Mouse (Mus musculus) intestine, embryonic 15.5 days (tissue): ENCODE data around the gene Emid1. TPM values are rescaled to one million over a fixed set of nuclear protein-coding genes. Genes with fewer than 3 reads are reported as not detected.

Experiments used
- ATAC-seq: fragments of 200-750 bp; cut with Nextera tagmentation; 2 replicates; pipeline ENCODE4 v1.8.0; 2017; ENCODE audit warnings: moderate TSS enrichment, moderate library complexity
- H3K27ac ChIP-seq: fragments of 300-500 bp; sonication (generic); 2 replicates; pipeline ENCODE4 v1.5.1; 2015; ENCODE audit warnings: mild to moderate bottlenecking, inconsistent platforms
- H3K27me3 ChIP-seq: fragments of 300-500 bp; sonication (generic); replicated peaks from 2 replicates; pipeline ENCODE4 v1.6.1; 2015; ENCODE audit warnings: inconsistent platforms
- H3K36me3 ChIP-seq: fragments of 300-500 bp; sonication (generic); 2 replicates; pipeline ENCODE4 v1.6.1; 2015; ENCODE audit warnings: inconsistent platforms
- H3K4me1 ChIP-seq: fragments of 300-500 bp; sonication (generic); replicated peaks from 2 replicates; pipeline ENCODE4 v1.6.1; 2015; ENCODE audit warnings: inconsistent platforms
- H3K4me2 ChIP-seq: fragments of 300-500 bp; sonication (generic); replicated peaks from 2 replicates; pipeline ENCODE4 v1.6.1; 2015; ENCODE audit warnings: mild to moderate bottlenecking, inconsistent platforms
- H3K4me3 ChIP-seq: fragments of 300-500 bp; sonication (generic); replicated peaks from 2 replicates; pipeline ENCODE4 v1.5.1; 2015; ENCODE audit warnings: inconsistent platforms
- H3K9ac ChIP-seq: fragments of 300-500 bp; sonication (generic); 2 replicates; pipeline ENCODE4 v1.6.1; 2015; ENCODE audit warnings: inconsistent platforms
- H3K9me3 ChIP-seq: fragments of 300-500 bp; sonication (generic); 2 replicates; pipeline ENCODE4 v1.6.1; 2016; ENCODE audit warnings: inconsistent platforms
- WGBS: fragments of 180-500 bp; shearing (Covaris S2); methylation state at CpG from one replicate; pipeline ENCODE4 v1.1.7; 2015; 5-methylcytosine and 5-hydroxymethylcytosine counted together
- polyA plus RNA-seq: library from polyadenylated mRNA; unstranded; fragments of >200 nt; fragmentation: Nextera tagmentation; extraction: Ambion mirVana; gene quantifications from 2 replicates; pipeline ENCODE4 v1.2.1, GENCODE M21; 2015

Gene Emid1
- 94.4 and 105 TPM in 2 replicates for polyA plus RNA-seq

DNA sequence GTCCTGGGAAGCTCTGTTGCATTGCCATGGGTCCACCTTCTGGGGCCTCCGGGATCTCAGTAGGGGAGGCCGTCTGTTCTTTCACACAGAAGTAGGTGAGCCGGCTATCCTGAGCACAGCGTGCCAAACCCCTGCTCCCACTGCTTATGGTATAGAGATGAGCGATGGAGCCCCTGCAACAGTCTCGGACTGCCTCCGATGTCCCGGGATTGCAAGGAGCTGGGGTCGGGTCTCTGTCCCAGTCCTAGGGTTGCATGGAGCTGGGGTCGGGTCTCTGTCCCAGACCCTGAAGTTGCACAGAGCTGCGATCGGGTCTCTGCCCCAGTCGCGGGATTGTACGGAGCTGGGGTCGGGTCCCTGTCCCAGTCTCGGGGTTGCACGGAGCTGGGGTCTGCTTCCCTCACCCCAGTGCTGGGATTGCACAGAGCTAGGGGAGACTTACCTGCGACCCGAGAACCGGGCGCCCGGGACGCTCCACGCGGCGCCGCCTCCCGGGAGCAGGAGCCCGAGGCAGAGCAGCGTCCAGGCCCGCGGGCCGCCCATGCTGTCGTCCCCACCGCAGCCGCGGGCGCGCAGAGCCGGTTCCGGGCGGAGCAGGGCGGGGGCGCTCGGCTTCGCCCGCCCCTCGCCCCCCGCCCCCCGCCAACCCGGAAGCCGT is at the start of gene Emid1:
Gene Emid1, minus strand, starts transcription at position 578 of the 658 bp plus-strand sequence.
- peak within 1 kb of the TSS; percentile 54 for H3K27ac ChIP-seq
- H3K4me1 ChIP-seq: peaks cover 44% of the 10 kb centered on the region
- ATAC-seq: peak; percentile 46
- under 1% methylated on average over 53 of the region's 53 CpGs for WGBS
- no peaks in the 10 kb centered on the region for H3K9me3 ChIP-seq
- H3K9ac ChIP-seq: peak within 1 kb of the TSS; percentile 81
- H3K4me2 ChIP-seq: peak within 1 kb of the TSS; percentile 93
- no peaks in the 10 kb centered on the region for H3K27me3 ChIP-seq
- peak within 1 kb of the TSS; percentile 60 for H3K4me3 ChIP-seq
- H3K36me3 ChIP-seq: no peaks in the 10 kb centered on the region

DNA sequence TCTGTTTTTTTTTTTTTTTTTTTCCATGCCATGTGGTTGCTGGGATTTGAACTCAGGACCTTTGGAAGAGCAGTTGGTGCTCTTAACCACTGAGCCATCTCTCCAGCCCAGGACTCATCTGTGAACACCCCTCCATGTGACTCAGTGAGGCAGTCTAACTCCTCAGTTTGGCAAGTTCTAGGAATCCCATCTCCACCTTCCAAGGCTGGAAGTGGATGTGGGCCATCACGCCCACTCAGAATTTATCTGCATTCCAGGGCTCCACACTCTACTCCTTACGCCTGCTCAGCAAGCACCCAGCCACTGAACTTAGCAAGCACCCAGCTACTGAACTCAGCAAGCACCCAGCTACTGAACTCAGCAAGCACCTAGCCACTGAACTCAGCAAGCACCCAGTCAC is 47.8 kb upstream of the Emid1 start:
- Histone ChIP-seq H3K4me3 (no peak overlapping the region), H3K36me3 (0 out of 2 replicates have a peak, but pooled peaks cover 4% of the 10 kb centered on the region)
- no peak for ATAC-seq

DNA sequence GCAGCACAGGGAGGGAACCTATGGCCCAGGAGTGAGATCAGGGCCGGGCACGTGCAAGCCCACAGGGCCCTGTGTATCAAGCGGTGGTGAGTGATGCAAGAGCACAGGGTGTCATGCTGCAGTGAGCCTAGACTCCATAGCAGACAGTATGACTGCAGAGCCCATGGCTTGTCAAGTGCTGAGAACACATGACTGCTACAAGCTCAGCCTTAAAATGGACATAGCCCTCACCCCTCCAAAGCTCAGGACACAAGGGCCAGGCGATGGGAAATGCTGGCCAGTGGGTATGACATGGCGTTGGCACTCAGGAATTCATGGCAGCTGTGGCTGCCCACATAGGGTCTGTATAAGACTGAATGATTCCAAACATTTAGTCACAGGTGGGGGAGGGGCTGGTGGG is 45.0 kb upstream of the Emid1 start:
- Histone ChIP-seq H3K36me3 (peaks cover 10% of the 10 kb centered on the region; the same call in 1 of the 2 replicates), H3K27ac (no peak overlapping the region), H3K27me3 (no peaks in the 10 kb centered on the region), H3K4me3 (no peak overlapping the region), H3K4me2 (no peak overlapping the region), H3K9me3 (no peaks in the 10 kb centered on the region), H3K4me1 (peaks cover 7% of the 10 kb centered on the region), H3K9ac (no peak overlapping the region)
- 86% methylated on average over 5 of the region's 5 CpGs for WGBS
- no peak for ATAC-seq

More for the DNA sequence above, 47.8 kb upstream of the Emid1 start:
- no peaks in the 10 kb centered on the region for H3K4me1 ChIP-seq
- no peaks in the 10 kb centered on the region for H3K9me3 ChIP-seq
- H3K4me2 ChIP-seq: no peak overlapping the region
- no peaks in the 10 kb centered on the region for H3K27me3 ChIP-seq
- 76% methylated on average over 2 of the region's 2 CpGs for WGBS
- no peak overlapping the region for H3K9ac ChIP-seq
- H3K27ac ChIP-seq: no peak overlapping the region

DNA sequence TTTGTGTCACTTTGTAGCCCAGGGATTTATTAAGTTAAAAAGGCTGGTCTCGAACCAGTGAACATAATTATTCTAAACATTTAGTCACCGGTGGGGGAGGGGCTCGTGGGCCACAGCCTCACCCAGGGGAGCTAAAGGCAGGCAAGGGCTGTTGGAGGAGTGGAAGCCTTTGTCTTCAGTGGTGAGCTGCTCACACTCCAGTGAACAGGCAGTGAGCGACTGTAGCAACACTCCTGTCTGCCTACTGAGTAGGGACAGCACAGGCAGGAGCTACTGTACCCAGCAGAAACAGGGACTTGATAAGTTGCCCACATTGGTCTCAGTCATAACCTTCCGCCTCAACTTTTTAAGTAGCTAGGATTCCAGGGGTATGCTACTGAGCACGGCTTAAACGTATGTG is 44.5 kb upstream of the Emid1 start:
- H3K4me1 ChIP-seq: peaks cover 10% of the 10 kb centered on the region
- peaks cover 10% of the 10 kb centered on the region; the same call in 1 of the 2 replicates for H3K36me3 ChIP-seq
- H3K9ac ChIP-seq: no peak overlapping the region
- no peak overlapping the region for H3K27ac ChIP-seq
- H3K9me3 ChIP-seq: no peaks in the 10 kb centered on the region
- ATAC-seq: no peak
- WGBS: 72% methylated on average over 7 of the region's 7 CpGs
- no peak overlapping the region for H3K4me2 ChIP-seq
- no peak overlapping the region for H3K4me3 ChIP-seq
- H3K27me3 ChIP-seq: no peaks in the 10 kb centered on the region

DNA sequence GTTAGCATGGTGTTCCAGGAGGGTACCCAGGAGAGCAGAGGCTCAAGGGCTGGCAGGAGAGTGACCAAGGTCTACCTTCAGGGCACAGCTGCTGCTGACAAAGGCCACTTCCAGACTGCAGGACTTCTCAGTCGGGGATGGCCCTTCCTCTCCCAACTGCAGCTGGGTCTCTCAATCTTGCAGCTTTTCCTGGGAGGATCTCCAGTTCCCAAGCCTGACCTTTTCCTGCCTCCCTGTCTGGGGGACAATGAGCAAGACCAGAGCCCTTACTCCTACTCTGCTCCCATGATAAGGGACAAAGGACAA is 41.5 kb upstream of the Emid1 start:
- WGBS: 43% methylated on average over 1 of the region's 1 CpGs
- H3K9me3 ChIP-seq: no peaks in the 10 kb centered on the region
- H3K36me3 ChIP-seq: peaks cover 6% of the 10 kb centered on the region; the same call in 1 of the 2 replicates

DNA sequence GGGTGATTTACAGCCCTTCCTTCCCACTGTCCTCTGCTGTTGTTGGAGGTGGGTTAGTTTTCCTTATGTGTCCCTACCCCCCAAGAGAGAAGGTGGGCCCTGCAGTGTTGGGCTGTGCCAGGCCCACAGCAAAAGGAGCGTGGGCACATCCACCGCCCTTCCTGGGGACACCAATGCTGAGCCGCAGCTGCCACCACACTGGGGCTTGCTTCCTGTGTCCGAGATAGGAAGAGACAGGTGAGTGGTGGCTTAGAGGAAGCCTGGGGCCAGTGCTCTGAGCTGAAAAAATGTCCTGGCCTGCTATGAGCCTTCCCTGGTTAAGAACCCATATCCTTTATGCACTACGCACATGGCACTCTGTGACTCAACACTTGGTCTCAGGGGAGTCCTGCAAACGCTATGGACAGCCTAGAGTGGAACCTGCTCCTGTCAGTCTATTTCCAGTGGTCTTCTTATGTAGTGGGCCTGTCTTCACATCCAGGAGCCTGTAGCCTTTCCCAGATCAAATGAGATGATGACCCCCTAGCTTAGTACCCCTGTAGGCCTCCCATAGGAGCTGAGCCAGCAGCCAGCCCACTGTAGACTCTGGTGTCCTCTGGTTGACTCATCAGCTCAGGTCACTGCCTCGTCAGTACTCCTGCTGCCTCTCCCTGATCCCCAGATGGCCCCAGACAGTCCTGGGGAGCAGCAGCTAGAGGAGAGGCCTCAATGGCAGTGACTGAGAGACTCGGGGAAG is 41.0 kb upstream of the Emid1 start:
- Histone ChIP-seq H3K27me3 (no peaks in the 10 kb centered on the region), H3K4me1 (peaks cover 10% of the 10 kb centered on the region), H3K9me3 (no peaks in the 10 kb centered on the region), H3K9ac (no peak overlapping the region), H3K4me3 (no peak overlapping the region), H3K4me2 (no peak overlapping the region), H3K27ac (no peak overlapping the region), H3K36me3 (peaks cover 6% of the 10 kb centered on the region; the same call in 1 of the 2 replicates)
- no peak for ATAC-seq
- 78% methylated on average over 8 of the region's 8 CpGs for WGBS

More for the DNA sequence above, 41.5 kb upstream of the Emid1 start:
- Histone ChIP-seq H3K27ac (no peak overlapping the region), H3K4me3 (no peak overlapping the region), H3K9ac (no peak overlapping the region), H3K27me3 (no peaks in the 10 kb centered on the region), H3K4me2 (no peak overlapping the region), H3K4me1 (peaks cover 10% of the 10 kb centered on the region)
- ATAC-seq: no peak

DNA sequence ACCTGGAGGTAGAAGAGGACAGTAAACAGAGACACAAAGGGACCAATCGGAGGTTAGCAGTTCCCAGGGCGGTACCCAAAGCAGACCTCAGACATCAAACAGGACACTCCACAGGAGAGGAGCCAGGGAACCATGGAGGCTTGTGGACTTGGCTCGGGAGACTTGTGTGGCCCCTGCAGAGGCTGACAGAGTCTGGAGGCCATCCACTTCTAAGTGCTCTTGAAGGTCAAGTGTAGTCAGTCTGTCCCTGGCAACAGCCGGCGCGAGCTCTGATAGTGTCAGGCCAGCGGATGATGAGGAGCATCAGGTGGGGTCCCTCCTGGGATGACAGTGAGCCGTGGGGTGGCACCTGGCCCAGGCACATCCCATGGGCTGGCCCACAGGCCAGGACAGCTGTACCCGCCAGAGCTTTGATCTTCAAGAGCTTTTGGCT is 40.0 kb upstream of the Emid1 start:
- 39% methylated on average over 9 of the region's 9 CpGs for WGBS
- H3K4me3 ChIP-seq: no peak overlapping the region
- H3K36me3 ChIP-seq: peaks cover 6% of the 10 kb centered on the region; the same call in 1 of the 2 replicates
- H3K27ac ChIP-seq: no peak overlapping the region
- H3K4me2 ChIP-seq: no peak overlapping the region
- no peaks in the 10 kb centered on the region for H3K9me3 ChIP-seq
- 0 out of 2 replicates have a peak, but pooled peaks have one; percentile 28 for ATAC-seq
- no peak overlapping the region for H3K9ac ChIP-seq
- peaks cover 10% of the 10 kb centered on the region for H3K4me1 ChIP-seq
- no peaks in the 10 kb centered on the region for H3K27me3 ChIP-seq

DNA sequence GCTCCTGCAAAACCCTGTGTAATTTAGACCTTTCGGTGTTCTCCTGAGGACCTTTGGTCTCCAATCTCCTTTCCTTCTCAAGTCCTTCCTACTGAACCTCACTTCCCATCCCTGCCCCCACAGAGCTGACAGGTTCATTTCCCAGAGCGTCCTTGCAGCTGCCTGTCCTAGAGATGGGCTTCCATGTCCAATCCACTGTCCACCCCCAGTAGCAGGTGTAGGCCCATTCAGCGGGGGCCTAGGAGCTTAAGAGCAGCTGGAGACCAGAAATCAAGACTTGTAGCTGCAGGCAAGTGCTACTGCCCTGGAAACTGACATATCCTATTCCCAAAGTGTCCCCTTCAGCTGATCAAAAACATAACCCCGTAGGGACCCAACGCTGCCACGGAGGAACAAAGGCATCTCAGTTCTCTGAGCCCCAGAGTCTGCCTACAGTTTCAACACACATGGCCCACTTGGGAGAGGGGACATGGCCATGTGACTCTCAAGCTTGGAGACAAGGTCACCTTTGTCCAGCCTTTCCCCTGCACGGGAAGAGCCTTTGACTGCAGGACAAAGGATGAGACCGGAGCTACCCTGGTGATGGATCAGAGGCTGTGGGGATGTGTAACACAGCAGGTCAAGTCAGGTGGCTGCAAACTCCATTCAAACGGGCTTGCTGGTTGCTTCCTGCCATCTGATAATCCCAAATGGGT is 37.3 kb upstream of the Emid1 start:
- H3K4me2 ChIP-seq: no peak overlapping the region
- 0 out of 2 replicates have a peak, but pooled peaks have one; percentile 28 for ATAC-seq
- WGBS: 67% methylated on average over 9 of the region's 9 CpGs
- peaks cover 15% of the 10 kb centered on the region for H3K4me1 ChIP-seq
- no peak overlapping the region for H3K9ac ChIP-seq
- H3K9me3 ChIP-seq: no peaks in the 10 kb centered on the region
- no peak overlapping the region for H3K4me3 ChIP-seq
- peak overlapping the region; percentile 5; the same call in 1 of the 2 replicates for H3K27ac ChIP-seq
- peaks cover 2% of the 10 kb centered on the region; the same call in 1 of the 2 replicates for H3K36me3 ChIP-seq
- no peaks in the 10 kb centered on the region for H3K27me3 ChIP-seq

DNA sequence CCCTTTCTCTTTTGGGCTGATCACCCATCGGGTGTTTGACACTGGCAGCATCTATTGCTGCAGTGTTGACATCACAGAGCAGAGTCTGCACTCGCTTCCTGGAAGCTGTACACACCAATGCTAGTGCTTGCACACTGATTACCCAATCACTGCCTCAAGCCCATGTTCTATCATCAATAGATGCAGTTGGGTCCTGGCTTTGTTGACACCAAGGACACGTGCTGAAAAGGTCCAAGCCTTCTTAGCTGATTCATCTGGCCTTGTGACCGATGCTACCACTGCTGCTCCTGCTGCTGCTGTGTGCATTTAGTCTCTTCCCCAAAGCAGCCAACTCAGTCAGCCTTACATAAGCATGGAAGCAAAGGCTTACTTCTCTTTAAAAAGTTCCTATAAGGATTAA is 36.1 kb upstream of the Emid1 start:
- H3K36me3 ChIP-seq: no peaks in the 10 kb centered on the region
- no peak overlapping the region for H3K4me2 ChIP-seq
- no peak overlapping the region for H3K9ac ChIP-seq
- H3K4me1 ChIP-seq: peaks cover 14% of the 10 kb centered on the region
- no peak overlapping the region for H3K4me3 ChIP-seq
- no peaks in the 10 kb centered on the region for H3K27me3 ChIP-seq
- no peak overlapping the region for H3K27ac ChIP-seq
- ATAC-seq: no peak
- no peaks in the 10 kb centered on the region for H3K9me3 ChIP-seq
- 91% methylated on average over 4 of the region's 4 CpGs for WGBS

DNA sequence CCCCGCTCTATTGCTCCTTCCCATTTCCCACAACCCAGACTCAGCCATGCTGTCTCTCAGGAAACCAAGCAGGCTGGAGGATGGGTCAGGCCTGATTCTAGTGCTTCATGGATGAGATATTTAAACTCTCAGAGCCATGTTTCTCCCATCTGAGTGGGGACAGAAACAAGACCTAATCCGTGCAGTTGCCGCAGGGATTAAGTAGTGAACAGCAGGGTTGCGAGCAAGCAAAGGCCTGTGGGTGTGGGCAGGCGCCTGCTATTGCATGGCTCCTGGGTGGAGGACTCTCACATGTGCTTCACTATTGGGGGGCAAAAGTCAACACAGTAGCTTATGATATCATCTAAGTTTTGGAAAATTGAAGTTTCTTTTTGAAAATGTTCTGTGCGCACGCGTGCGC is 32.8 kb upstream of the Emid1 start:
- no peaks in the 10 kb centered on the region for H3K36me3 ChIP-seq
- no peak overlapping the region for H3K9ac ChIP-seq
- H3K4me3 ChIP-seq: no peak overlapping the region
- no peak for ATAC-seq
- no peak overlapping the region for H3K27ac ChIP-seq
- H3K4me1 ChIP-seq: peaks cover 13% of the 10 kb centered on the region
- H3K27me3 ChIP-seq: no peaks in the 10 kb centered on the region
- 91% methylated on average over 9 of the region's 9 CpGs for WGBS
- H3K4me2 ChIP-seq: no peak overlapping the region
- no peaks in the 10 kb centered on the region for H3K9me3 ChIP-seq

DNA sequence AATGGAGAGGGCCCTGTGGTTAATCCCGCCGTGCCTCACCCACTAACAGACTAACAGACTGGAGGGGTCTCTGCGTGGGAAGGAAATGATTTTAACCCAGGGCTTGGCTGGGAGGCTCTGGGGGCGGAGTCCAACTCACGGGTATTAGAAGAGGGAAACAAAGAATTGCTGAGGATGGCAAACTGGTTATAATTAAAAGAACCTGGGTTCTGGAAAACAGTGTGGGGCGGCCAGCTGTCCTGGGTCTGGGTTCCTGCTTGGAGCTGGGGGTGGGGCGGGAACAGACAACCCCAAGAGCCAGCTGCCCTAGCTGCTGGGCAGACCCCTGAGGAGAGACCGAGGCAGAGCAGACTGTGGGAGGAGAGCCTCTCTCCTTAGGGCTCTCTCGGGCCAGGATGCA is 32.2 kb upstream of the Emid1 start:
- Histone ChIP-seq H3K27me3 (no peaks in the 10 kb centered on the region), H3K4me3 (no peak overlapping the region), H3K9me3 (no peaks in the 10 kb centered on the region), H3K9ac (no peak overlapping the region), H3K36me3 (no peaks in the 10 kb centered on the region), H3K27ac (no peak overlapping the region), H3K4me2 (no peak overlapping the region), H3K4me1 (peaks cover 13% of the 10 kb centered on the region)
- whole genome bisulfite sequencing: 44% methylated on average over 9 of the region's 9 CpGs
- 0 out of 2 replicates have a peak, but pooled peaks have one; percentile 37 for ATAC-seq

DNA sequence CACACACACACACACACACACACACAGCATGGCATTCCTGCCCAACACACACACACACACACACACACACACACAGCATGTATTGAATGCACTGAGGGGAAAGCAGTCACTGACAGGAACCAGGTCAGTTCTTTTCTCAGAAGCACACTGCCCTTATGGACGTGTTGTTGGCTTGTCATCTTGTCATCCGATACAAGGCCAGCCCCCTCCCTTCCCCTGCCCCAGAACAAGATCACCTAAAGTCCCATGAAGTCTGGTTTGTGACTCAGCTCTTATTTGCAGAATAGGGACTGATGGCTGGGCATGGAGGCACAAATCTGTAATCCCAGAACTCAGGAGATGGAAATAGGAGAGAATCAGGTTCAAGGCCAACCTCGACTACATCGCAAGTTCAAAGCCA is 30.8 kb upstream of the Emid1 start:
- WGBS: 72% methylated on average over 4 of the region's 4 CpGs
- no peaks in the 10 kb centered on the region for H3K36me3 ChIP-seq
- H3K4me2 ChIP-seq: no peak overlapping the region
- no peak overlapping the region for H3K27ac ChIP-seq
- no peak overlapping the region for H3K4me3 ChIP-seq
- ATAC-seq: no peak
- no peaks in the 10 kb centered on the region for H3K9me3 ChIP-seq
- H3K27me3 ChIP-seq: no peaks in the 10 kb centered on the region
- H3K4me1 ChIP-seq: peaks cover 13% of the 10 kb centered on the region
- no peak overlapping the region for H3K9ac ChIP-seq
